Mouse (Mus musculus): ENCODE results near the gene Kazald1.

Kazald1 gene

DNA sequence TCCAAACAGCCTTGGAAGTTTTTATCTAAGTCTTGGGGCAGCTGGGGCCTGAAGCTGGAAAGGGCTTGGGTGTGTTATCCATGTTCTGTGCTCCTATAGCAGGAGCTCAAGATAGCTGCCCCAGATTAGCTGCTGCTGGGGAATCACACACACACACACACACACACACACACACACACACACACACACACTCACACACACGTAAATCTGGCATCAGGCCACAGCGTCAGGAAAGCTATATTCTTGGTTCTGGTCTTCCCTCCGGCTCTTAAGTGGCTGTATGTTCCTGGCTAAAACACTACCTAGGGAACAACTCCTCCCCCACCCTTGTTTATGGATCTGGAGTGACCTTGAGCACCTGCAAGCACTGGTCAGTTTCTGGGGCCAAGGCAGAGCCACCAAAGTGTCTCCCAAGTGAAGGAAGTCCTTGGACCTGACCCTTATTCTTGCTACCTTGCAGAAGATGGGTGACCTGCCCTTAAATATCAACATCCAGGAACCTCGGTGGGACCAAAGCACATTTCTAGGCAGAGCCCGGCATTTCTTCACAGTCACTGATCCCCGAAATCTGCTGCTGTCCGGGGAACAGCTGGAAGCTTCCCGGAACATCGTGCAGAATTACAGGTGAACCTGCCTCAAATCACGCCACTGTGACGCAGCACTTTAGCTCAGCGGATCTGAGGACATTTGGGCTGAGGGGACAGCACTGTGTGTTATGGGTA lies 26.2 kb upstream of the Kazald1 start:
- in situ Hi-C loops (cut with MboI, MseI): no loop called here

DNA sequence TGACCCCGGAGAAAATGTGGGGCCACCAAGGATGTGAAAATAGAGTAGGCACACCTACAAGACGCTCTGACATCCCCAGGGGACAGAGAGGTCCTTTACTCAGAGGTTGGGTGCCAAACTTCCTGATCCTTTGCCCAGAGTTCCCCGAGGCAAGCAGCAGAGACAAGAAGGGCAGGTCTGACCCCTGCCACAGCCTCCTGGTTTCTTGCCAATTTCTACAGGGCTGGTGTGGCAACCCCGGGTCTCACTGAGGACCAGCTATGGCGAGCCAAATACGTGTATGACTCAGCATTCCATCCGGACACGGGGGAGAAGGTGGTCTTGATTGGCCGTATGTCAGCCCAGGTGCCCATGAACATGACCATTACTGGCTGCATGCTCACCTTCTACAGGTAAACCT lies 25.5 kb upstream of the Kazald1 start:
- in situ Hi-C loops (cut with MboI, MseI): no loop called here

DNA sequence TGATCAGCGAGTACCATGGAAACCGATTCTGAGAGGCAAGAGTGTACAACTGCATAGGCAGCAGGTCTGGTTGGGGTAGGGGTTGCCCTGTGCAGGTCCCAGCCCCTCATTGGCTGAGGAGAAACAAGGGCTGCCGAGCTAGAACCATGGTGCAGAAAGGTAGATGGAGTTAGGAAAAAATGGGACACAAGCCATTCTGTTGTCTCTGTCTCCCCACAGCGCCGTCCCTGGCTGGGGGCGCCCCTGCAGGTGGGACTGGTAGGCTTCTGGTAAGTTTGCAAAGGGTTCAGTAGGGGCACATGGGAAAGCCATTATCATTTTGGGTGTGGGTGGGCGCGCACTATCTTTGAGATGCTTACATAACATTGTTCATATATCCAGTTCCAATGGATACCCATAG lies 21.6 kb upstream of the Kazald1 start:
- in situ Hi-C loops (cut with MboI, MseI): no loop called here

DNA sequence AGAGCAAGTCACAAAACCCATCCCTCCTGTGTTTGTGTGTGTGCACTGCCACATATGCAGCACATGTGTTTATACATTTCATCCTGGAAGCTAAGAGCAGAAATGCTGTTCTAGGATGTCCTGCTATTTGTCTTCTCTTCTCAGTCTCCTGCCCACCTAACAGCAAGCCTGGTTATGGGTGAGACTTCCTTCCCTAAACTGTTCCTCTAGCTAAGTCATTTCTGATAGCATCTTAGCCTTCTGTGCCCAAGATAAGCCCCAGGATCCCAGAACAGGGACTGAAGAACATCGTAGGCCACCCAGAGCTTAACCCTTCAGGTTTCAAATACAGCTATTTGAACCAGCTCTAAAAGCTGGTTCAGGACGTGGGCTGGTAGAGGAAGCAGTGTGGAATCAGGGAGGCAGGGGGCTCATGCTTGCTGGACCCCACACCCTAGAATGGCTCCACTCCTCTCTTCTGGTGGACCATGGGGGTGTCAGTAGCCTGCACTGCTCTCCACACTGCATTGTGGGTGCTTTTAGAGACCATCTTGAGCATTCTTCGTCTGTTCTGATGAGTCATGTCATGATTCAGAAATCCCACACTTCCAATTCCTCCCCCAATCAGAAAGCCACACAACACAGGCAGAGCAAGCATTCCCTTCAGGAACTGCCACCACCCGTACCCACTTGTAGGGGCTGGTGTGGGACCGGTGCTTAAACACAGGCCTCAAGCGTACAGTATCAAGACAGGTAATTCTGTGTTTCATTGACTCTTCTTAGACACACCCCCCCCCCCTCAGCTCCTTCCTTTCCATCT lies 19.9 kb upstream of the Kazald1 start:
- in situ Hi-C loops (cut with MboI, MseI): no loop called here

DNA sequence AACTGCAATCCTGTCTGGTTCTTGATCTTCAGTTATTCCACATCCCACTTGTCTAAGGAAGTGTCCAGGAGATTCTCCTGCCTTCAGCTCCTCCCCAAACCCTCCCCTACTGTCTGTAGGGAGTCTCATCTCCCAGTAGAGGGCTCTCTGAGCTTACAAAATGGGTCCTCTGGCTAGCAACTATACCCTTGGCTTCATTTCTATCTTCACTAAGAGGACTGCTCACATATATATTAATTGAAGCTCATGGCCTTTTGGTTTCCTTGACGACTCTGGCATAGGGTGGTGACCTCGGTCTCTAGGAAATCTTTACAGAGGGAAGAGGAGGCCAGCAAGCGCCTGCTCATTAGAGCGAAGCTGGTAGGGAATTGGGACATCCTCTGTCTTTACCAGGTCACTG lies 18.7 kb upstream of the Kazald1 start:
- in situ Hi-C loops (cut with MboI, MseI): no loop called here

DNA sequence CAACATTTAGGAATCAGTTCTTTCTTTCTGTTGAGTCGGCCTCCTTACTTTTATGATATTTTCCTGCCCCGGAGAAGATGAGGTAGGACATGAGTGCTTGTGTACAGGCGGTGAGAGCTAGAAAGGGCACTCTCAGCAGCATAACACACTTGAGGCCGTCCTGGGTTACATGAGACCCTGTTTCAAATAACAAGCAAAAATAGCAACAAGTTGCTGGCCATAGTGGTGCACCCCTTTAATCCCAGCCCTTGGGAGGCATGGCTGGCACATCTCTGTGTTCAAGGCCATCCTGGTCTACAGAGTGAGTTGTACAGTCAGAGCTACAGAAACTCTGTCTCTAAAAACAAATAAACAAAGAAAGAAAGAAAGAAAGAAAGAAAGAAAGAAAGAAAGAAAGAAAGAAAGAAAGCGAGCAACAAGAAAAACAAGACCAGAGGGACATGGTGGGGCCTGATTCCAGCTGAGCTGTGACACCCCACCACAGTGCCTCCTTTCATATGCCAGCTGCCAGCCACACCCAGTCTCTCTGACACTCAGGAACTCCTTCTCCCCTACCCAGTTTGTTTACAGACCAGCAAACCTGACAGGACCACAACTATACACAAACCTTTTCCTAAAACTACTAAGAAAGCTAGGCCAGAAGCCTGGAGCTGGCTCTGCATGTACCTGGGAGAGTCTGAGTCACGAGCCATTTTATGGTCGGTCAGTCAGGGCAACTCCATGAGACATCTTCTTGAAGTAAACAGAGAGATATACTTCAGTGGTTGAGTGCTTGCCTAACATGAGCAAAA lies 17.9 kb upstream of the Kazald1 start:
- in situ Hi-C loops (cut with MboI, MseI): no loop called here

DNA sequence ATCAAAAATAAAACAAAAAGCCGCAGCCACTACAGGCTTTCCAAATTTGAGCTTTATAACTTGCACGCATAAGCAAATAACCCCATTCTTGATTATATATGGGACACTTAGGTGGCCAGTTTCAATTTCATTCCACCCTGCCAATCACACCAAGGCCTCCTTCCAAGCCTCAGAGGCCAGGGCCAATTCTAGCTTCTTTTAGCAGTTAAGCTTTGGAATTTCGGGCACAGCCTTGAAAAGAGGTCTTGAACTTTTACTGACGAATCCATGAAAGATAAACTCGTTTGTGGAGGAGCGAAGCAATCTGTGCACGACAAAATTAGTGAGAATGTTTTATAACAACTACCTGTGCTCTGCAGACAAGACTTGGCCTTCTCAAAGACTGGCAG lies 17.3 kb upstream of the Kazald1 start:
- in situ Hi-C loops (cut with MboI, MseI): no loop called here

DNA sequence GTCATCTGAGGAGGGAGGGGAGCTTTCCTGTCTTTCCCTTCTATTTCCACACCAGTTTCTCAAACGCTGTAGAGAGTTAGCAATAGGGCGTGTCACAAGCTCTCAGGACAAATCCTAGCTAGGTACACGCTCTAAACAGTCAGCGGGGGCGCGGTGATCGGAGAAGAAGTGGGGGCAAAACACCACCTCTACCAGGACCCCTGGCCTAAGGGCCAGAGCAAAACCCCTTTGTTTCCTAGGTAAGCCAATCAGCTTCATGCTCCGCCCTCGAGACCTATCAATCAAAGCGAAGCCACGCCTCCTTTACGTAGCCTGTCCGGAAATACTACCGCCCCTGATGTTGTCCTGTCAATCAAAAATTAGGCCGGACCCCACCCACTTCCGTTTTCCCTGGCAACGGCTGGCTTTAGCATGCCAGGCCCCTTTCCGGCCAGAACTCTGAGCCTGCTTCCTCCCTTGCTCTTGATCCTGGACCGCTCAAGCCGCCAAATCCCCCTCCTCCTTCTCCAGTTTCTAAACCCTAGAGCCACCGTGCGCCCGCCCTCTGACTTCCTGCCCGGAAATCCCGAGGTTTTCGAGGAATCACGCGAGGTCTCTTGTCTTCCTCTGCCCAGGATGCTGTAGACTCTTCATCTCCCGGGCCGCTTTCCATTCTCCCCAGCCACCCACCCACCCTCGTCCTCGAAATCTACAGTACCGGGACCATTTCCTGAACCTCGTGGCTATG lies 16.8 kb upstream of the Kazald1 start:
- in situ Hi-C loops (cut with MboI, MseI): no loop called here

DNA sequence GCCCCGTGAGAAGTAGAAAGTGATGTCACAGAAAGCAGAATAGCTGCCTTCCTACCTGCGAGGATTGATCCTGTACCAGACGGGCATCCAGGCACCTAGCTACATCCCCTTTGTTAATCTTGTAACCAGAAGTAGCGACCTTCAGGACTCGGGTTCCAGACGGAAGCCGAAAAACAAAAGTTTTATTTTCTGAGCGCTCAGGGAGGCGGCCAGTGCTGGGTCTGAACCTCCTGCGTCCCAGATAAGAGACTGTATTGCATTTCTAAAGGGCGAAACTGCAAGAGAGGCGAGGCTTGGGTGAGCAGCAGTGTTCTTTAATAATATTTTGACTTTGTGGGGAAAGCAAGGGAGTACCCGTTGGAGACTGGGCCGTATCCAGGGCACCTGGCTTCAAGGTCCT lies 16.2 kb upstream of the Kazald1 start:
- in situ Hi-C loops (cut with MboI, MseI): no loop called here

DNA sequence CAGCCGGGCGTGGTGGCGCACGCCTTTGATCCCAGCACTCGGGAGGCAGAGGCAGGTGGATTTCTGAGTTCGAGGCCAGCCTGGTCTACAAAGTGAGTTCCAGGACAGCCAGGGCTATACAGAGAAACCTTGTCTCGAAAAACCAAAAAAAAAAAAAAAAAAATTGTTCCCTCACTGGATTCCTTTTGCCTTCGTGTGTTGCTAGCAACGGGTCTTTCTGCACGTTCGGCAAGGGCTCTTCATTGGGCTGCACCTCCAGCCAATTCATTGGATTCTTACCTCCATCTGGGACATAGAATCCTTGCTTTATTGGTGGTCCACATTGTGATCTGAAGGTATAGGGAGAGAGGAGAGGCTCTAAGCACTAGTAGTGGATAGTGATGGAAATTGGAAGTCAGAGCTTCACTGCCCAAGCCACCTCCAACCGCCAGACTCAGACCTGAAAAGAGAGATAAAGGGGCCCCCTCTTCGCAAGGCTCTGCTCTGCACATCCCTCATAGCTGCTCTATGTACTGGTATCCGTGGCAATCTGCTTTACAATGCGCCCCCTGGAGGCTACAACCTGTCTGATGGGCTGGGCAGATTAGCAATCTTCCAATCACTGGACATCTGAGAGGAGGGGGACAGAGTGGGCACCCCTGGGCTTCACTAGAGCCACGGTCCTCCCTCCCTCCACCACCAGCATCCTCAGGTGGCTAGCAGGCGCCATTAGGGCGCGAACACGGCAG lies 11.3 kb upstream of the Kazald1 start:
- in situ Hi-C loops (cut with MboI, MseI): no loop called here

DNA sequence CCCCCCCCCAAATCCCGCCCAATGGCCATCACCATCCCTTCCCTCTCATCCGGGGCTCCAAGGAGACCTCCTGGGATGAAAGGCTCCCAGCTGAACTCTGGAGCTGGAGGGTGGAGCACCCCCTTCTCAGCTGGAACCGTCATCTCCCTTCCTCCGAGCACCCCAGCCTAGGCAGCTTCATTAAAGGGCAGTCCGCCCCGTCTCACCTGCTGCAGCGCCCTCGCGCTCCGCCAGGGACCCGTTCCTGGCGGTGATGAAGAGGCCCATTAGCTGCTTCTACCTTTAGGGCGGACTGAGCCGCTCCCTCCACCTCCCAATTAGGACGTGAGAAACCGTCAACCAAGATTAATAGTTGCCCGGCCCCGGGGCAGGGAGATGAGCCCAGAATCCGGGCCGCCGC lies 9.8 kb upstream of the Kazald1 start:
- in situ Hi-C loops (cut with MboI, MseI): no loop called here

DNA sequence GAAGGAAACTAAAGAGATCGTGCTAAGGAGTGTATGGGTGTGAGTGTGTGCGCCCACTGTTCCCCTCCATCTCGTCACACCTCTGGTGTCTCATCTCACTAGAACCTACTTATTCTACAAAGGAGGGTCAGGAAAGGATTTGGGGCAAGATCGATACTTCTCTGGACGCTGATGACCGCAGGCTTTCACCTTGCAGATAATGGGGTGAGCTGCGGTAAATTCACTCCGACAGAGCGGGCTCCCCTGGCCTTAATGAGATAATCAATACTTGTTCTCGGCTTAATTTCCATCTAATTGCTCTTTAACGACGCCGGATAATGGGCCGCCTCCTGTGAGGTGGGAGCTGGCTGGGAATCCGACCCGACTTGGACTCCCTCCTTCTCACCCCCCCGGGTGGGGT lies 7.9 kb upstream of the Kazald1 start:
- in situ Hi-C loops (cut with MboI, MseI): no loop called here

DNA sequence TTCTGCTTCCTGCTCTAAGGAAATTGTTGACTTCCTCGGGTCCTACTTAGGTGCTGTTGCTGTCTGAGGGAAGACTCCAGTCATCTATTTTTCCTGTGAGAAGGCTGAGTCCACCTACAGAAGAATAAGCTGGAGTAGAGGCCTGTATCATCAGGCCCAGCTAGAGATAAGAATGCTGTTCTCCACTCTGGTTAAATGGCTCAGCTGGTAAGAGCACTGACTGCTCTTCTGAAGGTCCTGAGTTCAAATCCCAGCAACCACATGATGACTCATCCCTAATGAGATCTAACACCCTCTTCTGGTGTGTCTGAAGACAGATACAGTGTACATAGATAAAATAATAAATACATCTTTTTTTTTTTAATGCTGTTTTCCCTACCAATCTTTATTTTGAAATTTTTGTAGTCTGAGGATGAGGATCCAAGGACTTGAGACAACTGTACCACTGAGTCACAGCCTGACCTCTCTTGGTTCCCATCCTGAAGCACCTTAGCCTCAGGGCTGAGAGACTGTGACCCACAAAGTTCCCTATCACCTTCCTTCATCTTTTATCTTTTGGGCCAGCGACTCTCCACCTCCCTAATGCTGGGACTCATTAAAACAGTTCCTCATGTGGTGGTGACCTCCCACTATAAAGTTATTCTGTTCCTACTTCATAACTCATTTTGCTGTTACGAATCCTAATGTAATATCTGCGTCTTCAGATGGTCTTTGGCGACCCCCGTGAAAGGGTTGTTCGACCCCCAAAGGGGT lies 7.1 kb upstream of the Kazald1 start:
- in situ Hi-C loops (cut with MboI, MseI): no loop called here

DNA sequence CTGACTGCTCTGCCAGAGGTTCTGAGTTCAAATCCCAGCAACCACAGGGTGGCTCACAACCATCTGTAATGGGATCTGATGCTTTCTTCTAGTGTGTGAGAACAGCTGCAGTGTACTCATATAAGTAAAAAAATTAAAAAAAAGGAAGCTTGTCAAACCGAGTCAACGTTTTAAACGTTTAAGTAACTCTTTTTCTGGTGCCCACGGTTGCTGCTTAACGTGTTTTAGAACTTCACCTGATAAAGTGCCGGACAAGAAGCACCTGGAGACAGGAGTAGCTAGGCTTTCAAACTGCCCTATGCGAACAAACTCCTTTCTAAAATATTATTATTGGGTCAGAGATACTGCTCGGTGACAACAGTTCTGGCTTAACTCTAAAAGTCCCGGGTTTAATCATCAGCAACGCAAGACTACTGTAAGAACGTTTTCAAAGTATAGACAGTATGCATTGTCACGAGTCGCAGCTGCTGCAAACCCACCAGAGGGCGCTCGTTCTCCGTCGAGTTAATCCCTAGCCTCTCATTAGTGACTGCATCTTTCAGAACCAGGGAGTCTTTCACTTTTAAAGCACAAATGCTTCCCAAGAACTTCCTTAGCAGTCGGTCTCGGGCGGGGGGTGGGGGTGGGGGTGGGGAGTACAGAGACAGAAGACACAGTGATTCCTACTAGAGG lies 1.0 kb upstream of the Kazald1 start:
- in situ Hi-C loops (cut with MboI, MseI): no loop called here

DNA sequence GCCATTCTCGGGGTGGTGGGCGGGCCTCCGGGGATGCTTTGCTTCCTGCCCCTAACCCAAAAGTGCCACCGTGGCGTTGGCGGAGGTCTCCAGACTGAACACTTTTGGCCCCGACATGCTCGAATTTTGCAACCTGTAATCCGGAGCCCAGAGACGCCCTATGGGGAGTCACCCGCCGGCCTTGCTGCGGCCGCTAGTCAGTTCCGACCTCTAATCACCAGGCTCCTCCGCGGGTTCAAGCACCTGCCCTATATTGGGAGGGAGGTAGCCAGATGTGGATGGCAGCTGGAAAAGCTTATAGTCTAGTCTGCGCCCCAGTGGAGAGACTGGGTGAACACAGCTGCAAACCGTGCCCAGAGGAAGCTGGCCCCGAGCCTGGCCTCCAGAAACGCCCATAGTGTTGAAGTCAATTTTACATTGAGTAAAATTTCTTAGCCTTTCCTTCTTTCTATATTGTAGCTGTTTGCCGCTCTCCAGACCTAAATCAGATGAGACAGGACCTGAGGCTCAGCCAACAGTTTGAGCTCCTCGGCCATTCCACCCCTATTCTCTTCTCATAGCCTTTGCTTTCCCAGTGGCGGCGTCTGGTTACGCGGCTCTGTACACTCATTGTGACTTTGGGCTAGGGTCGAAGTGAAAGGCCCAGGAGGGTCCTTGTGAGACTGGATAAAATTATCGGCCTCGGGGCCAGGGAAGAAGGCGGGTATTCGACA lies 438 bp downstream of the Kazald1 start:
- in situ Hi-C loops (cut with MboI, MseI): no loop called here

DNA sequence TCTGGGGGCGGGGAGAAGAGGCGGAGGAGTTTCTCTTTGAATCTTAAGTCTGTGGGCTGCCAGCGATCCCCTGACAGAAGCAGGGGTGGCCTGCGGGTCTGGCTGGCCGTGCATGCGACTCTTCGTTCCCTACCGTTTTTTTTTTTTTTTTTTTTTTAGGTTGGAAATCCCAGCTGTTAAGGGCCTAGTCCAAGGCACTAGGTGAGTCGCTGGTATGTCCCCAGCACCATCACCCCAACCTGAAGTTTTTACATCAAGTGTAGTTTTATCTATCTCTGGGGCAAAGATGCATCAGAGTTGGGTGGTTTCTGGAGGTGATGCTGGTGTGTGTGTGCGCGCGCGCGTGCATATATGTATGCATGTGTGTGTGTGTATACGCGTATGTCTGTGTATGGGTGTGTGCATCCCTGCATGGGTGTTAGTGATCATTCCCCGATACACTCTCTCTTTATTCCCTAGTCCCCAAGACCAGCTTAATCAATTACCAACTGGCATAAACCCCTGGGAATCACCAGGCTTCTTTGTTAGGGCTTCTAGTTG lies 1.1 kb downstream of the Kazald1 start:
- in situ Hi-C loops (cut with MboI, MseI): no loop called here

DNA sequence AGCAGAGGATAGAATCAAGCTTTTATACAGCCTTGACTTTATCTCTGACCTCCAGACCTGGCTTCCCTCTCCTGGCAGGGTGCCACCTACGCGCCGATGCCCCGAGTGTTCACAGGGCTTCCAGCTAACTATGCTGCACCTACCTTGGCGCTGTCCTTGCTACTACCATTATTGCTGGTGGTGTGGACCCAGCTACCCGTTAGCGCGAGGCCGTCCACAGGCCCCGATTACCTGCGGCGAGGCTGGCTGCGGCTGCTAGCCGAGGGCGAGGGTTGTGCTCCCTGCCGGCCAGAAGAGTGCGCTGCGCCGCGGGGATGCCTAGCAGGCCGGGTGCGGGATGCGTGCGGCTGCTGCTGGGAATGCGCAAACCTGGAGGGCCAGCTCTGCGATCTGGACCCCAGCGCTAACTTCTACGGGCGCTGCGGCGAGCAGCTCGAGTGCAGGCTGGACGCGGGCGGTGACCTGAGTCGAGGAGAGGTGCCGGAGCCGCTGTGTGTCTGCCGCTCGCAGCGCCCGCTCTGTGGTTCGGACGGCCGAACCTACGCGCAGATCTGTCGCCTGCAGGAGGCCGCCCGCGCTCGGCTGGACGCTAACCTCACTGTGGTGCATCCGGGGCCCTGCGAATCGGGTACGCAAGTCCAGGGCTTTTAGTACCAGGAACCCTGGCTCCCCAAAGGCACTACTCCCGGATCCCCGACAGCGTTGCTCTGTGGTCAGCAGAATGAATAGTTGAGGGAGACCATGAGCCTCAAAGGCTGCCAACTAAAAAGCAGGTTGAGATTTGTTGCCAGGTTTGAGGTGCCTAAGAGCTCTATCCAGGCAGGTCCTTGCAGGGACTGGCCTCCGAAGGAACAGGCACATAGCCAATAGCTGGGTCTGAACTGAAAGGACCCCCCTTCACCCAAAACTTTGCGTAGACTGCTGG lies 1.8 kb downstream of the Kazald1 start:
- in situ Hi-C loops (cut with MboI, MseI): no loop called here

Data from regulatory T cell (primary cell).